Mouse (Mus musculus): Measurements from ENCODE around the gene Zfp346.
A peak's percentile ranks its signal among the peaks of the same experiment; 100 is the strongest.

Zfp346 gene

DNA sequence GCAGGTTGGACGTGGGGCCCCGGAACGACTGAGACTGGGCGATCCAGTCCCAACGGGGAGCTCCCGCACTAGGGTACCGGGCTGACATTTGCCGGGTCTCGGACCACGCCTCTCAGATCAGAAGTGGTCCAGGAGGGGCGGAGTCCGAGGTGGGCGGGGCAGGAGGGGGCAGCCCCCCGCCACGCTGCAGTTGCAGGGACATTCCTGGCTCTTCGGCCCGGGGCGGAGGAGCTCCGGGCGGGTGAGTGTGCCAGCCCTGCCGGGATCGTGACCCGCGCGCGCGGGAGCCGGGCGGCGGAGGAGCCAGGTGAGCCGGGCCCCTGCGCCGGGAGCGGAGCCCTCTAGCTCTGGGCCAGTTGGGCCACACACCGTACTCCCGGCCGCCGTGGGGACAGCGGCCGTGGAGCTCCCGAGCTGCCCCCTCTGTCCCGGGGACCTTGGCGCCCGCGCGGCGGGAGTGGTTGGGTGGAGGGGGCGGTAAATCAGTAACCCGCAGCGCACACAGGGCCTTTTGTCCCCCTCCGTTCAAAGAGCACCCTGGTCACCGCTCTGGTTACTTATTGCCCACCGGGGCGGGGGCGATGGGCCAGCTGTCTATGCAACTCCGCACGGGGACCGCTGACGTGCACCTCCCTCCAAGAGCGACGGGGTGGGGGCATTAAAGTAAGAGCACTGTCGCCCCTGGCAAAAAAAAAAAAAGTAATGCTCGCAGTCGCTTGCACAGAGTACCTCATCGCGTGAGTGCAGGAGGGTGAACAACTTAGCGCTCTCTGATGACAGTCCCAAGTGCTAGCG lies 47.7 kb downstream of the Zfp346 start, which contains the start of gene Fgfr4:
TSS of gene Fgfr4 (plus strand) at position 20 of the 795 bp plus-strand sequence.
- no peak for DNase-seq

GRCm38 (mm10) chr13:55153951-55154350 lies 48.8 kb downstream of the Zfp346 start:
- no peak for DNase-seq

DNA sequence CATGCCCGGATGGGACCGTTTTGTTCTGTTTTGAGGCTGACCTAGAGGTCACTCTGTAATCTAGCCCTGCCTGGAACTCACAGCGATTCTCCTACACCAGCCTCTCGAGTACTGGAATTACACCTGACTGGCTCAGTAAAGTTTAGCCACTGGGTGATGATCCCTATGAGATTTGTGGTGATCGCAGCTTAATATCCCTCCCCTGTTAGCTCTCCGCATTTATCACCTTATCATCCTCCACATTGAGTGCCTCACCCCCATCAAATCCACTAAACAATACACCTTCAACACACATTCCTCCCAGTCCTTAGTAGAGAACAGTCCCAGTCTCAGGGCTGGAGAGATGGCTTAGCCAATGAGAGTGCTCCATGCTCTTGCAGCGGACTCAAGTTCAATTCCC lies 57.3 kb downstream of the Zfp346 start:
- no peak for DNase-seq

DNA sequence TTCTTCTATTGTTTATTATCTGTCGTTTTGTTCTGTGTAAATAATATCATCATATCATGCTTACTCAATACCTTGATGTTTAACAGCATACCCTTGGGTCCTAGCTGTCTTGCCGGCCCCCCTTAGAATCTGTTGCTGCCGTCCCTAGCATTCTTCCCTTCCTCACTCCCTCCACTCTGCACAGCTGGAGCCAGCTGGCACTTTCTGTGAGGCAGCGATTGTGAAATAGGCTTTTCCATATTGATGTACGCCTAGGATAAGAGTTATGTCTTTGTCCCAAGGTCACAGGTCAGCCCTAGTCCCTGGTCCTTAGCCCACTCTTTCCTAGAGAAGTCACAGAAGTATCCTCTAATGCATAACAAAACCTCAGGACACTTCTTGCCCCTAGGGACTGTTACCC lies 58.4 kb downstream of the Zfp346 start:
- DNase-seq: no peak

GRCm38 (mm10) chr13:55165831-55166339 lies 60.8 kb downstream of the Zfp346 start:
- no peak for DNase-seq

GRCm38 (mm10) chr13:55166806-55167725 lies 62.0 kb downstream of the Zfp346 start:
- DNase-seq: no peak

GRCm38 (mm10) chr13:55167798-55168197 lies 62.7 kb downstream of the Zfp346 start:
- no peak for DNase-seq

DNA sequence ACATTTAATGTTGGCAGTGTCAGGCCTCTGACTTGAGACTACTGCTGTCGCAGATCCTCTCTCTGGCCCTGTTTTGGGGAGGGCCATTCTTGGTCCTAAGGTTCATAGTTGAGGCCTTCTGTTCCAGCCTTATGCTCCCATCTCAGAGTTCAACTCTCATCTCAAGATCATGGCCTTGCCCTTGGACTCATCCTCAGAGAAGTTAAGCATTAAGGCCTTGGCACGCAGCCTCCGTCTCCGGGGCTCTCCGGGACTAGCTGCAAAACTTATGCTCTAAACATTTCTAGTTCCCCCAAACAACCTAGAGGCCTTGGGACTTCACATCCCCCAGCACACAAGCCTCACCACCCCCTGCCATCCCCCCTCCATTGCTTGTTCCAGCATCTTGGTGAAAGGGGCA lies 63.1 kb downstream of the Zfp346 start:
- DNase-seq: no peak

DNA sequence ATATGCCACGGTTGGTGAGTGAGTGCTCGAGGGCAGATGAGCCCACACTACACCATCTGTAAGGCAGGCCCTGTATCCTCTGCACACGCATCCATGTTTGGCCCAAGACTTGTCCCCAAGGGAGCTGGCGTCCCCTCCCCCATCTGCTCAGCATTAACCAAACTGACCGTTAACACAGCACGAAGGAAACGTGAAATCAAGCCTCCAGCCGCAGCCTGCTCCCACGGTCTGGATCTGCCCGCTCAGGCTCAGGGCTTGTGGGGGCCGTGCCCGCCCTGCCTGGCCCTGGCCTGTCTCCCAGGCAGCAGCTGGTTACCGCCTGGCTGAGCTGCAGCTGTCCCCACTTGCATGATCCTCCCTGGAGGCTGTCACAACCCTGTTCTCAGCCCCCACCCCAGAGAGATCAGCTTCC lies 63.9 kb downstream of the Zfp346 start:
- DNase-seq: no peak

DNA sequence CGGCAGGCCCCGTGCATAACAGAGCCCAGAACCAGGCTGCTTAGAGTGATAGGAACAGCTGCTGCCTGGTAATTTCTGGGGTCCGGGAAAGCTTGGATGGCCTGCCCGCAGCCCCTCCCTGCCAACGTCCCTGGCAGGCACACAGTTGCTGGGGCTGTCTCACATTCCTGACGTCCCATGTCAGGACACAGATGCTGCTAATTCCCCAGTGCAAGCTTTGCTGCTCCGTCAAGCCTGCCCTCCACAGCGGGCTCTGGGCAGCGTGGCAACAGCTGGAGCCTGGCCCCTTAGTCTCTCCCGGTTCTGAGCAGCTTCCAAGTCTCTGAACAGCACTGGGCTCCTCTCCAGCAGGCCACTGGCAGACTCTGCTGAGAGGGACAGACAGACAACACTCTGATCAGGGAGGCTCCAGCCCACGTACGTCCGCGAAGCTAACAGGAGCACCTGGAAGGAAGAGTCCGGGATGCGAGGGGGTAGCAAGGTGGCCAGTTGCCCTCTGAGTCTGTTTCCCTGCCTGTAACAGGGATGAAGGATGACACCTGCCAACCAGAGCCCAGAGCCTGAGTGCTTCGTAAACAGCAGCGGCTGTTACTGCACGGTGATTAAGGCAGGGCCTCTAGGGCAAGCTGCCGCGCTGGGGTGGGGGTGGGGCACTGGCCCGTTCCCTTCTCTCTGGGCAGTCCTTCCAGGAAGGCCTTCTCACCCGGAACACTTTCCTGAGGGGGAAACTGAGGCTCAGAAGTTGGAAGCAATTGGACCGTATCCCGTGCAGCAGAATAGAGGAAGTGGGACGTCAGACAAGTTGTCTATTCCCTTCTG lies 66.6 kb downstream of the Zfp346 start:
- DNase-seq: no peak

GRCm38 (mm10) chr13:55172336-55172770 lies 67.2 kb downstream of the Zfp346 start:
- no peak for DNase-seq

DNA sequence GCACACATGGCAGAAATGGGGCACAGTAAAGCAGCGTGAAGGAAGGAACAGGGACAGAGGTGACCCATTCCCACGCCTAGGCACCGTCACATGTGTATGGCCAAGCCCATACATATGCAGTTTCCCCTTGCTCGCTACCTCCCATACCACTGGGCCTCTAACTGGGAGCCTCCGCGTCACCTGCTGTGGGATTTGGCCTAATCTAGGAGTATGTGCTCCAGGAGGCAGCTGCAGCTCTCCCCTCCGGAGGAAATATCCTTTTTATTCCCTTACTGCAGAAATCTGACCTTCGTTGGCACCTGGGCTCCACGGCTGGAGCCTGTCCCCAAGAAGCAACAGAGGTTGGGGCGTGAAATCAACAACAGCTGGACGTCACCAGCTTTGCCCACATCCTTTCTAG lies 69.2 kb downstream of the Zfp346 start:
- DNase-seq: no peak

DNA sequence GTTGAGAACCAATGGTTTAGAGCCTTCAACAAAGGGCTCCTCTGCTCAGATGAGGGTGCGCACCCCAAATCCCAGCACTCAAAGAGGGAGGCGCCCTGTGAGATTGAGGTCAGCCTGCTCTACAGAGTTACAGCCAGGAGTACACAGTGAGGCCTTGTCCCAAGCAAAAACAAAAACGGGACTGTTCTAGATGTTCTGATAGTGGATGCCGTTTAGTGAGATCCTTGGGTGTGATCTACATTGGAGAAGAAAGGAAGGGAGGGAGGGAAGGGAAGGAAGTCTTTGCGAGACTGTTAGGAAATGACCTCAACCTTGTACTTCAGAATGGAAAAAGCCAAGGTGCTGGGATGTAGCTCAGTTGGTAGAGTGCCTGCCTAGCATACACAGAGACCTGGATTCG lies 71.2 kb downstream of the Zfp346 start:
- DNase-seq: no peak

DNA sequence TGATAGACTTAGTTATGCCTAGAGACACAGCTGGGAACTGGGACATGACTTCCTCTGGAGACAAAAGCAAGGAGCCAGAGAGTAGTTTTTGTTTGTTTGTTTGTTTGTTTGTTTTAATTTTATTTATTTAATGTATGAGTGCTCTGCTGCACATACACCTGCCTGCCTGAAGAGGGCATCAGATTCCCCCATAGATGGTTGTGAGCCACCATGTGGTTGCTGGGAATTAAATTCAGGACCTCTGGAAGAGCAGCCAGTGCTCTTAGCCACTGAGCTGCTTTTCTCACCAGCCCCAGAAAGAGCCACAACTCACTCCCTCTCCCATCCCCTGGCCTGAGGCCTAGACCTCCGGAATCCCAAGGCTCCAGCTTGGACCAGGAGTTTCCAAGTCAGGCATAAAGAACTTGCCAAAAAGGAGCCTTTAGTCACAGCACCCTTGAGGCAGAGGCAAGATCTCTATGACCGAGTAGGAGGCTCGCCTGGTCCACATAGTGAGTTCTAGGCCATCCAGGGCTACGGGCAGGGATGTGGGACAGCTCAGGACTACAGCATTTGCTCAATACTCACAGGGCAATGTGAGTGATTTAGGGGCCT lies 72.9 kb downstream of the Zfp346 start:
- no peak for DNase-seq

- peak; percentile 77 to 82 for DNase-seq
These were observed 73.4 kb downstream of the Zfp346 start for GRCm38 (mm10) chr13:55178556-55178955.

DNA sequence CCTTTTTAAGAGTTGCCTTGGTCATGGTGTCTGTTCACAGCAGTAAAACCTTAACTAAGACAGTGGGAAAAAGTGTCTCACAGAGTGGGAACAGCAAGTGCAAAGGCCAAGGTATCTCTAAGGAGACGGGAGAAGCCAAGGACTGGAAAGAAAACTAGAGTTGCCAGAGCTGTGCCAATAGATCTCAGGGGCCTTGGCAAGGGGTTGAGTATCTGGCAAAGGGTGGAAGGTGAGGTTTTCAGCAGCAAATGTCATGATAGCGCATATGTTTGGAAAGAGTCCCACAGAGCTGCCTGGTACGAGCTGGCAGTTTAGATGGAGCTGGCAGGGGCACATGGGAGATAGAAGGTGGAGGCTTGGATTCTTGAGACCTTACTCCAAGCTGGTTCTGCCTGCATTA lies 74.5 kb downstream of the Zfp346 start:
- DNase-seq: peak; percentile 20 to 31

DNA sequence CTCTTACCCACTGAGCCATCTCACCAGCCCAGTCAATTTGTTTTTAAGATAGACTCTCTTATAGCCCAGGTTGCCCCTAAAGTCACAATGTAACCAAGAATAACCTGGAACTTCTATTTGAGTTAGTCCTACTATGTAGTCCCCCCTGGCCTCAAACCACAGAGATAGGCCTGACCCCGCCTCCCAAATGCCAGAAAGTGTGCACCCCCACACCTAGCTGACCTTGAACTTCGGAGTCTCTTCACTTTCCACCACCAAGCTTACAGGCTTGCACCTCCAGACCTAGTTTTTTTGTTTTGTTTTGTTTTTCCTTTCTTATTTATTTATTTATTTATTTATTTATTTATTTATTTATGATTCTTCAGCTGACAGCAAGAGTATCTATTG lies 76.7 kb downstream of the Zfp346 start:
- no peak for DNase-seq

- peak; percentile 56 to 65 for DNase-seq
These were observed 77.2 kb downstream of the Zfp346 start for GRCm38 (mm10) chr13:55182173-55182894.

DNA sequence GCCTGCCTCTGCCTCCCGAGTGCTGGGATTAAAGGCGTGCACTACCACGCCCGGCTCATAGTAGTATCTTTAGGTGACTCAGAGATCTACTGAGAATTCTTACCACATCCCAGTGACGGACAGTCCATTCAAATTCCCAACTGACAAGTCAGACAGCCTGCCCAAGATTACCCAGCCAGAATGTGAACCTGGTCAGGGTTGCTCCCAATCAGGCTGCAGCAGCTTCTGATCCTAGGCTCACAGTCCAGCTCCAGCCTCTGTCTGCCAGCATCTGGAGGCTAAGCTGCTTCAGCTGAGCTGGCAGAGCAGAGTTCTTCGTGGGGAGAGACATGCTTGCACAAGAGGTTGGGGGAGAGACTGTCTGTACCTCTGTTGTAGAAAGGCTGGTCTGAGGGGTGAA lies 78.3 kb downstream of the Zfp346 start:
- no peak for DNase-seq
